Mouse (Mus musculus) cerebellum, postnatal 10 days (tissue): ENCODE measurements around the gene Ppp2r1b.

Experiments used
- DNase-seq, 2 experiments: peaks; one replicate each; pipeline ENCODE4 v3.0.0; 2021; ENCODE audit warnings: mixed read lengths in 2 of 2

Ppp2r1b gene

GRCm38 (mm10) chr9:50873210-50873609 is 28.1 kb downstream of the Ppp2r1b start:
- DNase-seq: no peak

GRCm38 (mm10) chr9:50874031-50874430 is 28.9 kb downstream of the Ppp2r1b start:
- DNase-seq: peak in 1 of 2 experiments; percentile 47

GRCm38 (mm10) chr9:50875470-50875869 is 30.4 kb downstream of the Ppp2r1b start:
- DNase-seq: no peak

- no peak for DNase-seq
Observed at GRCm38 (mm10) chr9:50876287-50876686, 31.2 kb downstream of the Ppp2r1b start.

DNA sequence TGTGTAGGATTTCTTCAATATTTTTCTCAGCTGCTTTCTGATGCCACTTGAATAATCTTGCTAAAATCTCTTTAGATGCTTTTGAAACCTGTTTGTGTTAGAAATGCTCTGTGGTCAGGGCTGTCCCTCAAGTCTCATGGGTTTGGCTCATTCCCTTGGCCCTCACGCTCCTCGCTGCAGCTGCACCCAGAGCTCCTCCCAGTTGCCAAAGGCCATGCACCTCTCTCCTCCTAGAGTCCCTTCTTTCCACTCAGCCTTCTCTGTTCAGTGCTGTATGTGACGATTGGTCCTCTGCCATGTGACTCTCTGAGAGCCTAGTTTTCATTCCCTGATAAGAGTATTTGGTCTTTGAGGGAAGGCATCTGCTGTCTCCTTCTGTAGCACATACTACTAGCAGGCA is 32.3 kb downstream of the Ppp2r1b start:
- no peak for DNase-seq

GRCm38 (mm10) chr9:50882183-50882582 is 37.1 kb downstream of the Ppp2r1b start:
- no peak for DNase-seq

DNA sequence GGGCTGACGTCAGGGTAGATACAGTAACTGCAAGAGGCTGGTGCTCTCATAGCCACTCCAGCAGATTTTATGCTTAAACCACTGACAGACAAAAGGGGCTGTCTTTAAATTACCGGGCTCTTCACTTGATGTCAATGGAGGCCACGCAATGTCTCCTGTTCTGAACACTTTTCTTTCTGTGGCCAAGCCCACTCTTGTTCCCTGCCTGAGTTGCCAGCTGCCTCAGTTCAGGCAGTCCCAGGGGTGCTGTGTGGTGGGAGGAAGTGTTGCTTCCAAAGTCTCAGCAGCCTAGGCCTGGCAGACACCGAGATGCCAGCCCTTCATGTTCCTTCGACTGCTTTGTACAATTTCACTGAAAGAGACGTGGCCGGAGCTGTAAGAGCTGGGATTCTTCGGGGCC is 39.0 kb downstream of the Ppp2r1b start:
- peak; percentile 52 to 72 for DNase-seq

GRCm38 (mm10) chr9:50884741-50885599 is 39.9 kb downstream of the Ppp2r1b start:
- DNase-seq: peak in 1 of 2 experiments; percentile 40

DNA sequence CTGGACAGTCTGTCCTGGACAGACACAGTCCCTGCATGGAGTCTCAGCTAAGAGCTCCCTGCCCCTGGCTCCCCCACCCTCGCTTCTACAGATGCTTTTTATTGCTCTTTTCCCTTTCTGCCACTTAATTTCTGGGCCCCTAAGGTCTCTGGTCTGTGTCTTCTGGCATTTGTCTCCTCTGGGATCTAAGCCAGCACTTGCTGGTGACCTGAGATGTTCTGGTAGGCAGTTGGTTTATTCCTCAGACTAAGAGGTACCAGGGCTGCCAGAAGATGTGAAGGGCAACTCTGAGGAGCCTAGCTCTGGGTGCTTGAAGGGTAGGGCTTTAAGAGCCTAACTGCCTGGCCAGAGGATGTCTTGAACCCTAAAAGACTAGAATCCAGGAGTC is 40.5 kb downstream of the Ppp2r1b start:
- peak; percentile 62 to 65 for DNase-seq

GRCm38 (mm10) chr9:50886870-50887269 is 41.8 kb downstream of the Ppp2r1b start:
- no peak for DNase-seq

GRCm38 (mm10) chr9:50887351-50887750 is 42.2 kb downstream of the Ppp2r1b start:
- no peak for DNase-seq

DNA sequence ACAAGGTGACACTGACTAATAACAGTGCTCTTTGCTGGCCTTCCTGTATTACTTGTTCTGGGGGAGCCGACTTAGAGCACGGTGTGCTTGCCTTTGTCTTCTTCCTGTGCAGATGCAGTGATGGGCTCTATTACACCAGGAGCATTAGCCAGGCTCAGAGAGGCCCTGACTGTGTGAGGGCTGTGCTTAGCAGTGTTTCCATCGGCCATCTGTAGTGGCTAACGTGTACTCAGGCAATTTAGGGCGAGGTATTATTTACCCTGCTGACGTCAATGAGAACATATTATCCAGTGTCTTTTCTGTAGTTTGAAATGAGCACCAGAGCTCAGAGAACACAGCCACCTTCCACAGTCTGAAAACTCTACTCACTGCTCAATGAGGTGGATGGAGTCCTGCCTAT is 44.1 kb downstream of the Ppp2r1b start:
- DNase-seq: no peak

GRCm38 (mm10) chr9:50889964-50890363 is 44.9 kb downstream of the Ppp2r1b start:
- DNase-seq: no peak

GRCm38 (mm10) chr9:50890494-50891090 is 45.5 kb downstream of the Ppp2r1b start:
- no peak for DNase-seq

GRCm38 (mm10) chr9:50893665-50894064 is 48.6 kb downstream of the Ppp2r1b start:
- peak; percentile 98 for DNase-seq

- DNase-seq: no peak
Observed at GRCm38 (mm10) chr9:50900026-50900920, 55.2 kb downstream of the Ppp2r1b start.

- no peak for DNase-seq
Observed at GRCm38 (mm10) chr9:50904196-50904847, 59.2 kb downstream of the Ppp2r1b start.

DNA sequence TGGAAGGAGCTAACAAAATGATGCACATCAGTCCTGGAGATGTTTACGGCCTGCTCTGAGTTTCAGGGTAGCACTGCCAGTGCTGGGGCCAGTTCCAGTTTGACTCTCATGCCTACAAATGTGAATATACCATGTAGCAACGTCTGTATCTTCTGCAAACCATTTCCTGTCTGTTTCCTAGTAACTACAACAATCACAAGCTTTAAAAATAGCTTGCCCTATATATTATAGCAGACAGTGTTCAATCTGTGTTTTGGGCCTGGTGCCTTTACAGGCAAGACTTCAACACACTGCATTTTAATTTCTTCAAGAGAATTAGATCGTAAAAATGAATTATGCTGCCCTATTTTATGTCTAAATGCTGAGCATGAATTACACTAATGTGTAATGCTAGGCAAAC is 60.2 kb downstream of the Ppp2r1b start:
- DNase-seq: no peak

DNA sequence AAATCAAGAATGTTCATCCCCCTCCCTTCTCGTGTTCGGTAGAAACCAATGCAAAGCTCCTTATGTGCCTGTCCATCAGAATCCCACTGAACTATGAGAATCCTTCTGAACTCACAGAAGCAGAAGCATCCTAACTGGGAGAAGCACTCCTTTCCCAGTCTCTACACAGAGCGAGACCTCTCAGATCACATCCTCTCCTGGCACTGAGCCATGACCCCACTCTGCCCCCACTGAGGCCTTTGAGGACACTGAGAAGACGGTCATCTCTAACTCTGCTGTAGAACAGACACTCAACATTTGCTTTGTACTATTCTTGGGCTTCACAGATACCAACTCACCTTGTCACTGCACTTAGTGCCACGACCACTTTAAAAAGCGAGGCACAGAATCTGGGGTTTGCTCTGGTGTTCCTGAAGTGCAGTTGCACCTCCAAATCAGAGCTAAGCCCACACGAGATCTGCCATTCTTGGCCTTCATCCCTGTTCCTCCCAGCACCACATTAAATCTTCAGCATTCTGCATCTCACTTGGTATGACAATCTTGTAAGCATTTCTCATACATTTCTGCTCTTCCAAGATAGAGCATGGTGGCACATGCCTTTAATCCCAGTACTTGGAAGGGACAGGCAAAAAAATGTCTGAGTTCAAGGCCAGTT is 66.9 kb downstream of the Ppp2r1b start:
- no peak for DNase-seq

DNA sequence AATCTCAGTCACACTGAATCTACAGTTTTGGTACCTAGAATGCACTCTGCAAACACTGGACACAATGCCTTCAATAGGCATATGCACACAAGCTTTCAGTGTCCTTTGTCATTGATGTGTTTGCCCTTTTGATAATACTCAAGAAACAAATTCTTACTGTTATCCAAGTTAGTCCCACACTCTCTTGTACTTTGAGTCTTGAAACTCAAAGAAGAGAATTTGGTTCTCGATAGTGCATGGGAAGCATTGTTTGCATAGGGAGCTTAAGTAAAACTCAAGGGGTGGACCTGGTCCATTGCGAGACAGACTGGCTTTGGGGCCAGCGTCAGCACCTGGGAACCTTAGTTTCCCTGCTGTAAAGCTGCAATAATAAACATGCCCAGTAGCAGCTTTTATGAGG is 73.0 kb downstream of the Ppp2r1b start:
- DNase-seq: no peak

DNA sequence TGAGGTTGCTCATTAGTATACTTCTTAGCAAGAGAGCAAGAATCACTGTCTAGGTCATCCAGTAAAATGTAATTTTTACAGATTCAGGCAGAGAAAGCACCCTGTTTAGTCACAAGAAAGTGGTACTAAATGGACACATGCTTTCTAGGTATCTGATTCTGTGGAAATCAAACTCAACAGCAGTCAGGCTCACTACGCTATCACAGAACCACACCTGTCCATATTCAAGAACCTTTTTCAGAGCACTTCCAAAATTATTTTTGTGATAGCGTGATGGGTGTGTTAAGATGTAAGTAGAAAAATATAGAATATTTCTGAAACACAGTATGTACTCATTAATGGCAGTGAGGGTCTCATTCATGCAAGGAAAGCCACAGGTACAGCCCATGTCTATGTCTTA is 74.5 kb downstream of the Ppp2r1b start:
- no peak for DNase-seq
